Mouse (Mus musculus) retina, embryonic 14.5 days (tissue): ENCODE data around the gene Prrg2.

Experiments used
- DNase-seq: peaks from one replicate; pipeline ENCODE4 v3.0.0-alpha.2; 2015; ENCODE audit warnings: low spot score

Prrg2 gene

GRCm38 (mm10) chr7:45056972-45057348 is 5.5 kb downstream of the Prrg2 start:
- no peak for DNase-seq

GRCm38 (mm10) chr7:45056329-45056971 is 6.0 kb downstream of the Prrg2 start:
- DNase-seq: no peak

- DNase-seq: peak; percentile 95
Observed at GRCm38 (mm10) chr7:45053931-45054510, 8.5 kb downstream of the Prrg2 start.

- DNase-seq: peak; percentile 76
Observed at GRCm38 (mm10) chr7:45053117-45053930, 9.2 kb downstream of the Prrg2 start.

GRCm38 (mm10) chr7:45052862-45053116 is 9.7 kb downstream of the Prrg2 start, which contains the start of gene Prr12:
TSS of gene Prr12 (minus strand) at chr7:45052881.
- no peak for DNase-seq

GRCm38 (mm10) chr7:45052181-45052861 is 10.2 kb downstream of the Prrg2 start:
- peak; percentile 12 for DNase-seq

GRCm38 (mm10) chr7:45051601-45051974 is 10.9 kb downstream of the Prrg2 start:
- DNase-seq: peak; percentile 13

- DNase-seq: peak; percentile 91
Observed at GRCm38 (mm10) chr7:45050945-45051600, 11.4 kb downstream of the Prrg2 start.

- no peak for DNase-seq
Observed at GRCm38 (mm10) chr7:45048923-45049657, 13.4 kb downstream of the Prrg2 start.

GRCm38 (mm10) chr7:45048001-45048890 is 14.2 kb downstream of the Prrg2 start:
- DNase-seq: no peak

- DNase-seq: no peak
Observed at GRCm38 (mm10) chr7:45047491-45047890, 15.0 kb downstream of the Prrg2 start.

GRCm38 (mm10) chr7:45046853-45047350 is 15.6 kb downstream of the Prrg2 start:
- no peak for DNase-seq

- DNase-seq: no peak
Observed at GRCm38 (mm10) chr7:45045741-45046140, 16.7 kb downstream of the Prrg2 start.

GRCm38 (mm10) chr7:45043307-45043706 is 19.2 kb downstream of the Prrg2 start:
- DNase-seq: no peak

- DNase-seq: no peak
Observed at GRCm38 (mm10) chr7:45040851-45041250, 21.6 kb downstream of the Prrg2 start.

- DNase-seq: no peak
Observed at GRCm38 (mm10) chr7:45038411-45038810, 24.1 kb downstream of the Prrg2 start.

- peak; percentile 64 for DNase-seq
Observed at GRCm38 (mm10) chr7:45037720-45038361, 24.6 kb downstream of the Prrg2 start.

GRCm38 (mm10) chr7:45036702-45037101 is 25.8 kb downstream of the Prrg2 start:
- no peak for DNase-seq

- DNase-seq: no peak
Observed at GRCm38 (mm10) chr7:45035631-45036030, 26.8 kb downstream of the Prrg2 start.
